Mouse (Mus musculus) liver, postnatal 0 days (tissue): ENCODE measurements around the gene Urad. TPM values are rescaled to one million over a fixed set of nuclear protein-coding genes. Genes with fewer than 3 reads are reported as not detected.

Experiments
- ATAC-seq: fragments of 200-750 bp; cut with Nextera tagmentation; 2 replicates; pipeline ENCODE4 v1.8.0; 2017; ENCODE audit warnings: mild to moderate bottlenecking, moderate library complexity
- DNase-seq: peaks from one replicate; pipeline ENCODE4 v3.0.0-alpha.2; 2016
- H3K27ac ChIP-seq: fragments of 300-500 bp; sonication (generic); 2 replicates; pipeline ENCODE4 v1.5.1; 2014; ENCODE audit warnings: antibody characterized with exemption, moderate library complexity, mild to moderate bottlenecking, low read depth
- H3K27me3 ChIP-seq: fragments of 300-500 bp; sonication (generic); 2 replicates; pipeline ENCODE4 v1.6.1; 2014; ENCODE audit warnings: low read length, control low read depth, mixed read lengths; ENCODE audit not compliant: insufficient read depth
- H3K36me3 ChIP-seq: fragments of 300-500 bp; sonication (generic); replicated peaks from 2 replicates; pipeline ENCODE4 v1.6.1; 2014; ENCODE audit warnings: mild to moderate bottlenecking, control low read depth, low read length, moderate library complexity, mixed read lengths; ENCODE audit not compliant: insufficient read depth
- H3K4me1 ChIP-seq: fragments of 300-500 bp; sonication (generic); 2 replicates; pipeline ENCODE4 v1.6.1; 2014; ENCODE audit warnings: antibody characterized with exemption, mild to moderate bottlenecking, control low read depth; ENCODE audit not compliant: insufficient read depth
- H3K4me2 ChIP-seq: fragments of 300-500 bp; sonication (generic); 2 replicates; pipeline ENCODE4 v1.6.1; 2014; ENCODE audit warnings: low read depth, mild to moderate bottlenecking, low read length, moderate library complexity, mixed read lengths
- H3K4me3 ChIP-seq: fragments of 300-500 bp; sonication (generic); 2 replicates; pipeline ENCODE4 v1.5.1; 2014; ENCODE audit warnings: low read depth, low read length
- H3K9ac ChIP-seq: fragments of 300-500 bp; sonication (generic); replicated peaks from 2 replicates; pipeline ENCODE4 v1.6.1; 2014; ENCODE audit warnings: mild to moderate bottlenecking, moderate library complexity
- H3K9me3 ChIP-seq: fragments of 300-500 bp; sonication (generic); 2 replicates; pipeline ENCODE4 v1.6.1; 2016; ENCODE audit warnings: mild to moderate bottlenecking, control low read depth, low read length, mixed read lengths
- CTCF ChIP-seq: sonication (generic); IDR thresholded peaks from 2 replicates; pipeline ENCODE4 v1.5.1; 2016; ENCODE audit warnings: antibody characterized with exemption, low read depth
- EP300 ChIP-seq: IDR thresholded peaks from 2 replicates; pipeline ENCODE4 v1.6.1; 2016; ENCODE audit warnings: antibody characterized with exemption, low read depth, mild to moderate bottlenecking
- WGBS: fragments of 180-500 bp; shearing (Covaris S2); extraction: QIAGEN DNeasy Blood & Tissue Kit; methylation state at CpG from one replicate; pipeline ENCODE4 v1.1.7; 2014; ENCODE audit not compliant: insufficient replicate concordance; 5-methylcytosine and 5-hydroxymethylcytosine counted together
- microRNA-seq: library from miRNA; unstranded; fragments of <30 nt; microRNA quantifications from one replicate; pipeline ENCODE4, GENCODE M21; 2016
- polyA plus RNA-seq: library from polyadenylated mRNA; unstranded; fragments of >200 nt; fragmentation: Nextera tagmentation; extraction: Ambion mirVana; gene quantifications from 2 replicates; pipeline ENCODE4 v1.2.1, GENCODE M21; 2015

The Urad gene
- polyA plus RNA-seq, 1 experiment from 2014 or later: 35.9 TPM

GRCm38 (mm10) chr5:147269371-147269770 is 52.9 kb downstream of the Urad start:
- no peak overlapping the region for H3K9ac ChIP-seq
- no peak for ATAC-seq
- no peaks in the 10 kb centered on the region for H3K9me3 ChIP-seq
- H3K27me3 ChIP-seq: peaks cover 83% of the 10 kb centered on the region
- H3K4me2 ChIP-seq: no peak overlapping the region
- 0 out of 2 replicates have a peak, but pooled peaks cover 4% of the 10 kb centered on the region for H3K4me1 ChIP-seq
- no peak for DNase-seq
- H3K27ac ChIP-seq: no peak overlapping the region
- WGBS: 5% methylated on average over 6 of the region's 6 CpGs
- TF ChIP-seq EP300 (no peak), CTCF (no peak)
- no peak overlapping the region for H3K4me3 ChIP-seq
- no peaks in the 10 kb centered on the region for H3K36me3 ChIP-seq

GRCm38 (mm10) chr5:147268728-147269127 is 53.5 kb downstream of the Urad start:
- 7% methylated on average over 8 of the region's 8 CpGs for WGBS
- ATAC-seq: no peak

GRCm38 (mm10) chr5:147267434-147267833 is 54.8 kb downstream of the Urad start:
- no peak overlapping the region for H3K4me2 ChIP-seq
- no peak overlapping the region for H3K9ac ChIP-seq
- no peak for TF ChIP-seq CTCF
- TF ChIP-seq EP300: no peak
- DNase-seq: no peak
- ATAC-seq: no peak
- H3K4me1 ChIP-seq: peaks cover 6% of the 10 kb centered on the region; the same call in 1 of the 2 replicates
- H3K27me3 ChIP-seq: peaks cover 64% of the 10 kb centered on the region
- H3K27ac ChIP-seq: no peak overlapping the region
- WGBS: 17% methylated on average over 6 of the region's 6 CpGs
- H3K9me3 ChIP-seq: no peaks in the 10 kb centered on the region
- H3K4me3 ChIP-seq: no peak overlapping the region
- no peaks in the 10 kb centered on the region for H3K36me3 ChIP-seq

More at GRCm38 (mm10) chr5:147268728-147269127, 53.5 kb downstream of the Urad start:
- no peak overlapping the region for H3K4me2 ChIP-seq
- no peak overlapping the region for H3K4me3 ChIP-seq
- no peak for DNase-seq
- H3K9me3 ChIP-seq: no peaks in the 10 kb centered on the region
- no peak overlapping the region for H3K9ac ChIP-seq
- no peak overlapping the region for H3K27ac ChIP-seq
- H3K36me3 ChIP-seq: no peaks in the 10 kb centered on the region
- TF ChIP-seq CTCF: no peak
- TF ChIP-seq EP300: no peak
- H3K4me1 ChIP-seq: 0 out of 2 replicates have a peak, but pooled peaks cover 4% of the 10 kb centered on the region
- H3K27me3 ChIP-seq: peaks cover 76% of the 10 kb centered on the region

Small RNA genes within 50 kb of the gene (microRNA-seq; reads per million reads assigned to microRNA genes)
- gene Mir7k: not detected

Other genes with a start within 250 kb of the Urad start
- gene Lnx2, start 245.9 kb downstream of the Urad start, polyA plus RNA-seq: 5.4 and 6.9 TPM in 2 replicates
- gene Polr1d, start 245.4 kb downstream of the Urad start, polyA plus RNA-seq: 72.2 and 72.9 TPM in 2 replicates
- not detected in 2 replicates for gene Gsx1, start 133.7 kb downstream of the Urad start, polyA plus RNA-seq
- gene Pdx1, start 52.5 kb downstream of the Urad start, polyA plus RNA-seq: not detected in 2 replicates
- not detected in 2 replicates for gene Cdx2, start 15.2 kb downstream of the Urad start, polyA plus RNA-seq
- gene Flt3, start 78.0 kb upstream of the Urad start, polyA plus RNA-seq: 1.3 and 1.5 TPM in 2 replicates
- 25.2 and 29.9 TPM in 2 replicates for gene Pan3, start 107.7 kb upstream of the Urad start, polyA plus RNA-seq